Mouse (Mus musculus) midbrain, embryonic 10.5 days (tissue): ENCODE results near the gene Asb10. TPM values are rescaled to one million over a fixed set of nuclear protein-coding genes. Genes with fewer than 3 reads are reported as not detected.

Source experiments
- DNase-seq: peaks from one replicate; pipeline ENCODE4 v3.0.0-alpha.2; 2017; ENCODE audit warnings: low spot score
- H3K27ac ChIP-seq: fragments of 300-500 bp; sonication (generic); replicated peaks from 2 replicates; pipeline ENCODE4 v1.5.1; 2016; ENCODE audit warnings: mild to moderate bottlenecking
- H3K27me3 ChIP-seq: fragments of 300-500 bp; sonication (generic); 2 replicates; pipeline ENCODE4 v1.6.1; 2016; ENCODE audit warnings: low read depth, mild to moderate bottlenecking; ENCODE audit not compliant: poor library complexity, severe bottlenecking
- H3K36me3 ChIP-seq: fragments of 300-500 bp; sonication (generic); 2 replicates; pipeline ENCODE4 v1.6.1; 2016; ENCODE audit warnings: mild to moderate bottlenecking, moderate library complexity
- H3K4me1 ChIP-seq: fragments of 300-500 bp; sonication (generic); 2 replicates; pipeline ENCODE4 v1.6.1; 2016
- H3K4me3 ChIP-seq: fragments of 300-500 bp; sonication (generic); 2 replicates; pipeline ENCODE4 v1.5.1; 2016; ENCODE audit warnings: mild to moderate bottlenecking, moderate library complexity
- H3K9me3 ChIP-seq: fragments of 300-500 bp; sonication (generic); replicated peaks from 2 replicates; pipeline ENCODE4 v1.6.1; 2016; ENCODE audit warnings: mild to moderate bottlenecking
- WGBS: fragments of 180-500 bp; shearing (Covaris S2); methylation state at CpG from one replicate; pipeline ENCODE4 v1.1.7; 2016; 5-methylcytosine and 5-hydroxymethylcytosine counted together
- polyA plus RNA-seq: library from polyadenylated mRNA; unstranded; fragments of >200 nt; fragmentation: Nextera tagmentation; extraction: Ambion mirVana; gene quantifications from 2 replicates; pipeline ENCODE4 v1.2.1, GENCODE M21; 2016

Asb10 gene
- polyA plus RNA-seq, 1 experiment from 2014 or later = 0.15 TPM

DNA sequence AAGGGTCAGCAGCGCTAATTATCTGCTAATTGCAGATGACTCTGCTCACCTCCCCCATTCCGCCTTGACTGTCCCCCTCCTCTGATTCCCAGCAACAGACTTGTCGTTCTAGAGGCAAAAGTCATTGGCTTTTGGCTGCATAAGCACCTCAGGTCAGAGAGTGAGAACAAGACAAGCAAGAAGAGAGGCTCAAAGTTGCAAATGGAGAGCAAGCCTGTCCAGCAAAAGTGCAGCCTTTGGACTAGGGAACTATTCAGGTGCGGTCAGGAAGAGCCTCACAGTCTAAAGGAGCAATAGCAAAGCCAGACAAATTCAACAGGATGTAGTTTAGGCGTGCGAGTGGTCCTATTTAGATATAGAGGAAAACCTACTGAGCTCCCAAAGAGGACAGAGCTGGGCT lies 13.0 kb downstream of the Asb10 start:
- Histone ChIP-seq H3K36me3 (no peaks in the 10 kb centered on the region), H3K9me3 (no peaks in the 10 kb centered on the region), H3K27me3 (peaks cover 98% of the 10 kb centered on the region), H3K4me3 (no peak overlapping the region), H3K4me1 (peaks cover 39% of the 10 kb centered on the region), H3K27ac (no peak overlapping the region)
- no peak for DNase-seq
- WGBS = 15% methylated on average over 6 of the region's 6 CpGs

- under 1% methylated on average over 48 of the region's 49 CpGs for WGBS
- DNase-seq = peak; percentile 54
- Histone ChIP-seq H3K36me3 (no peaks in the 10 kb centered on the region), H3K27me3 (peaks cover 99% of the 10 kb centered on the region), H3K4me1 (peaks cover 39% of the 10 kb centered on the region), H3K4me3 (peak within 1 kb of the TSS; percentile 60), H3K27ac (peak within 1 kb of the TSS; percentile 55), H3K9me3 (no peaks in the 10 kb centered on the region)
Observed at GRCm38 (mm10) chr5:24526889-24527230, 13.9 kb downstream of the Asb10 start, which contains the start of gene Gbx1. Gene Gbx1 (minus strand): TSS chr5:24527202.

- Histone ChIP-seq H3K27me3 (peaks cover 99% of the 10 kb centered on the region), H3K36me3 (no peaks in the 10 kb centered on the region), H3K4me1 (peaks cover 39% of the 10 kb centered on the region), H3K9me3 (no peaks in the 10 kb centered on the region), H3K4me3 (peak overlapping the region; percentile 60), H3K27ac (peak overlapping the region; percentile 55)
- WGBS = under 1% methylated on average over 91 of the region's 109 CpGs
- peak; percentile 53 for DNase-seq
Observed at GRCm38 (mm10) chr5:24526190-24526888, 14.4 kb downstream of the Asb10 start.

DNA sequence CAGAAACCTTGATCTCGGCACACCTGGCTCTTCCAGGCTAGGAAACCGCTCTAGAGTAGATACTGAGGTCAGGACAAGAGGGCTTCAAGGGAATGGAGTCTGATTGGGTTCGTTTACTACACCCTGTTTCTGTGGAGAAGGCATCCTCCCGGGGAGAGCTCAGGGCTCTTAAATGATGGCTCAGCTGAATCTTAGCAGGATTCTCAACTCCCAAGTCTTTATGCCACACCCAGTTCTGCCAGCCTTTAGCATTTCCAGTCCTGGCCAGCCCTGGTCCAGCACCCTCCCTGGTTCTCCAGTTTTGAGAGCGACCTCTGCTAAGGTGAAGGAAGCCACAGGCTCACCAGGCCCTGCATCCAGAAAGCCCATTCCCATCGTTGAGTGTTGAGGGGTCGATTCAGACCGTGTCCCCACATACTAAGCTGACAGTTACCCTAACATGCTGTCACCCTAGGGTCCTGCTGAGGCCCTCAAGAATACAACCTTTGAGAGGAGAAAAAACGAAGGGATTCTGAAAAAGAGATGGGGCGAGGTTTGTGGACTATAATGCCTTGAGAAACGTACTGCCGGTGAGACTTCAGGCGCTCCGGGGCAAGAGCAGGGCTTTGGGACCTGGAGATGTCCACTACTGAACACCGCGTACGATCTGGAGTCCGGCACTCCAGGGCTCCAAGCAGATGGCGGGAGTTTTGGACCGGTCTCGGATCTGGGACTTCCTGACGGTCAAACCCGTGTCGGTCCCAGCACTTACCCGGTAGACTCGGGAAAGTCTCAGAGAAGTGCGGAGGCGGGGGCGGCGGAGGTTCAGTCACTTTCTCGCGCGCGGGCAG lies 15.2 kb downstream of the Asb10 start:
- no peaks in the 10 kb centered on the region for H3K9me3 ChIP-seq

GRCm38 (mm10) chr5:24524522-24524921 lies 16.3 kb downstream of the Asb10 start:
- H3K36me3 ChIP-seq = no peaks in the 10 kb centered on the region
- H3K9me3 ChIP-seq = no peaks in the 10 kb centered on the region
- peaks cover 36% of the 10 kb centered on the region for H3K4me1 ChIP-seq
- no peak for DNase-seq
- H3K27me3 ChIP-seq = peaks cover 98% of the 10 kb centered on the region
- 10% methylated on average over 4 of the region's 4 CpGs for WGBS
- H3K4me3 ChIP-seq = no peak overlapping the region
- no peak overlapping the region for H3K27ac ChIP-seq

More for the DNA sequence above, 15.2 kb downstream of the Asb10 start:
- WGBS = 5% methylated on average over 34 of the region's 34 CpGs
- peaks cover 97% of the 10 kb centered on the region for H3K27me3 ChIP-seq
- peaks cover 39% of the 10 kb centered on the region for H3K4me1 ChIP-seq
- H3K27ac ChIP-seq = no peak overlapping the region; the same call in 1 of the 2 replicates
- peak overlapping the region; percentile 60 for H3K4me3 ChIP-seq
- H3K36me3 ChIP-seq = no peaks in the 10 kb centered on the region
- peak; percentile 53 for DNase-seq

GRCm38 (mm10) chr5:24523806-24524205 lies 17.0 kb downstream of the Asb10 start:
- H3K27ac ChIP-seq = no peak overlapping the region

DNA sequence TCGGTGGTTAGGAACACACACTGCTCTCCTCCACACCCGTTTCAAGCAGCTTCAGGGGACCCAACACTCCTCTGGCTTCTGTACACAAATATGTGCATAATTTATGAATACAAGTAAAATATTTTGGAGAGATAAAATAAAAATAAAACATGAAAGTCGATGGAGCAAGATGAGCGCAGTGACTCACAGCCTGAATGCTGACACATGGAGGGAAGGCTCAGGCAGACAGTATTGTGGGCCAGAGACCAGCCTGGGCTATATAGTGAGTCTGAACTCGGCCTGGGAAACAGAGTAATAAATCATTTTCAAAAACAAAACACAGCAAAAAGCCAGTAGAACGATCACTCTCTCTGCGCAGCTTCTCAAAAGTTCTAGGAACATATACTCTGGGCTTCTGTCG lies 19.4 kb downstream of the Asb10 start:
- Histone ChIP-seq H3K9me3 (no peaks in the 10 kb centered on the region), H3K27ac (no peak overlapping the region), H3K4me1 (peaks cover 23% of the 10 kb centered on the region), H3K4me3 (no peak overlapping the region), H3K36me3 (no peaks in the 10 kb centered on the region), H3K27me3 (peaks cover 67% of the 10 kb centered on the region)
- 72% methylated on average over 8 of the region's 8 CpGs for WGBS
- DNase-seq = no peak

More at GRCm38 (mm10) chr5:24523806-24524205, 17.0 kb downstream of the Asb10 start:
- no peaks in the 10 kb centered on the region for H3K9me3 ChIP-seq
- H3K4me1 ChIP-seq = peaks cover 36% of the 10 kb centered on the region
- H3K4me3 ChIP-seq = no peak overlapping the region
- WGBS = 25% methylated on average over 8 of the region's 8 CpGs
- DNase-seq = no peak
- no peaks in the 10 kb centered on the region for H3K36me3 ChIP-seq
- peaks cover 91% of the 10 kb centered on the region for H3K27me3 ChIP-seq

DNA sequence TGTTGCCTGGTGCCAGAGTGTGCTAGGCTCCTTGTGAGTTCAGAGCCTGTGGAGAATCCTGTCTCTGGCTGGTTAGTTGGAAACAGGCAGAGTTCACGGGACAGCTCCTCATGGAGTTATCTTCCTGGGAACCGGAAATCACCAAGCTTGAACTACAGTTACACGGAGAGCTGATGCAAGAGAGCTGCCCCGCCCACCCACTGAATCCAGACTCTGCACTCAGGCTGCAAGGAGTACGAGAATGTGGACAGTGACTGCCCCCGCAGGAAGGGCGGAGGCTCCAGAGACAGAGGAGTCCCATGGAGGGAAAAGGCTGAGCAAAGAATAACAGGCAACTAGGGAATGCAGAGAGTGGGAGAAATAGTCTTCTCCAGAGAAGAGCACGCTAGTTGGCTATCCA lies 28.5 kb downstream of the Asb10 start:
- Histone ChIP-seq H3K4me3 (no peak overlapping the region), H3K4me1 (peaks cover 4% of the 10 kb centered on the region; the same call in 1 of the 2 replicates), H3K27me3 (no peaks in the 10 kb centered on the region; the same call in 1 of the 2 replicates), H3K36me3 (no peaks in the 10 kb centered on the region), H3K9me3 (no peaks in the 10 kb centered on the region), H3K27ac (no peak overlapping the region)
- WGBS = 58% methylated on average over 8 of the region's 8 CpGs
- DNase-seq = no peak

DNA sequence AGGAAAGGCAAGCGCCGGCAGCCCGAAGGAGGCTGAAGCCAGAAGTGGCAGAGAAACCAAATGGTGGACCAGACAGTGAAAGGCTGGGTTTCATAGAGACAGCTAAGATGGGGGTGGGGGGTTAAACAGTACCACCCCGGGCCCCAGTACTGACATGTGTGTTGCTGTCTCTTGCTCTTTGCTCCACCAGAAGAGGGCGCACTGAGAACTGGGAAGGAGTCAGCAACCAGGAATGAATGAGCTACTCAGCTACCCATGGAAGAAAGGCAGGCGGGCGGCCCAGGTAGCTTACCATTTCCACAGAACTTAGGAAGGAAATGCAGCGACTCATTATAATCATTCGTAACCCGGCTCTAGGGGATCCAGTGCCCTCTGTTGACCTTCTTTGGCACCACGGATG lies 30.1 kb downstream of the Asb10 start:
- no peak overlapping the region for H3K4me3 ChIP-seq
- peaks cover 8% of the 10 kb centered on the region; the same call in 1 of the 2 replicates for H3K27me3 ChIP-seq
- no peaks in the 10 kb centered on the region for H3K9me3 ChIP-seq
- 59% methylated on average over 11 of the region's 11 CpGs for WGBS
- no peak for DNase-seq
- no peak overlapping the region for H3K27ac ChIP-seq
- peaks cover 4% of the 10 kb centered on the region; the same call in 1 of the 2 replicates for H3K4me1 ChIP-seq
- no peaks in the 10 kb centered on the region for H3K36me3 ChIP-seq

GRCm38 (mm10) chr5:24508406-24508805 lies 32.4 kb downstream of the Asb10 start:
- 90% methylated on average over 7 of the region's 7 CpGs for WGBS
- Histone ChIP-seq H3K9me3 (no peaks in the 10 kb centered on the region), H3K27me3 (peaks cover 30% of the 10 kb centered on the region), H3K27ac (no peak overlapping the region), H3K36me3 (no peaks in the 10 kb centered on the region), H3K4me1 (peaks cover 20% of the 10 kb centered on the region), H3K4me3 (no peak overlapping the region)
- DNase-seq = no peak

GRCm38 (mm10) chr5:24505513-24505912 lies 35.3 kb downstream of the Asb10 start:
- DNase-seq = no peak
- peaks cover 38% of the 10 kb centered on the region for H3K27me3 ChIP-seq
- 57% methylated on average over 2 of the region's 2 CpGs for WGBS

GRCm38 (mm10) chr5:24502786-24503185 lies 38.0 kb downstream of the Asb10 start:
- Histone ChIP-seq H3K4me3 (no peak overlapping the region), H3K9me3 (no peaks in the 10 kb centered on the region), H3K27me3 (peaks cover 38% of the 10 kb centered on the region), H3K27ac (no peak overlapping the region), H3K4me1 (peaks cover 20% of the 10 kb centered on the region), H3K36me3 (peaks cover 51% of the 10 kb centered on the region)
- 83% methylated on average over 4 of the region's 4 CpGs for WGBS
- no peak for DNase-seq

More at GRCm38 (mm10) chr5:24505513-24505912, 35.3 kb downstream of the Asb10 start:
- Histone ChIP-seq H3K4me1 (peaks cover 19% of the 10 kb centered on the region), H3K36me3 (peaks cover 24% of the 10 kb centered on the region), H3K27ac (no peak overlapping the region), H3K4me3 (no peak overlapping the region), H3K9me3 (no peaks in the 10 kb centered on the region)

DNA sequence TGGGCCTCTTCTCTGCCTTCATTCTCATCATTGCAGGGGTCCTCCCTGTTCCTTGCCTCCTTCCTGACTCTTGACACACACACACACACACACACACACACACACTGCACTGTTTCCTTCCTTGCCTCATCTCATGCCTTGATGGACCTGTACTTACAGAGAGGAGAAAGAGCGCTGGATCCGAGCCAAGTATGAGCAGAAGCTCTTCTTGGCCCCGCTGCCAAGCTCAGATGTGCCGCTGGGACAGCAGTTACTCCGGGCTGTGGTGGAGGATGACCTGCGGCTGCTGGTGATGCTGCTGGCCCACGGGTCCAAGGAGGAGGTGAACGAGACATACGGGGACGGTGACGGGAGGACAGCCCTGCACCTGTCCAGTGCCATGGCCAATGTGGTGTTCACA lies 39.9 kb downstream of the Asb10 start:
- Histone ChIP-seq H3K4me3 (no peak overlapping the region), H3K36me3 (peaks cover 71% of the 10 kb centered on the region), H3K4me1 (peaks cover 24% of the 10 kb centered on the region), H3K9me3 (no peaks in the 10 kb centered on the region), H3K27ac (no peak overlapping the region), H3K27me3 (peaks cover 32% of the 10 kb centered on the region)
- 94% methylated on average over 11 of the region's 11 CpGs for WGBS
- DNase-seq = no peak
